Mouse (Mus musculus): ENCODE data around the gene Pes1.
A peak's percentile ranks its signal among the peaks of the same experiment; 100 is the strongest.
"Not testable (repeated sequence)": the region's sequence is repeated elsewhere in the genome, so short reads cannot be mapped to it uniquely, and the experiment has no call there.

Gene Pes1

DNA sequence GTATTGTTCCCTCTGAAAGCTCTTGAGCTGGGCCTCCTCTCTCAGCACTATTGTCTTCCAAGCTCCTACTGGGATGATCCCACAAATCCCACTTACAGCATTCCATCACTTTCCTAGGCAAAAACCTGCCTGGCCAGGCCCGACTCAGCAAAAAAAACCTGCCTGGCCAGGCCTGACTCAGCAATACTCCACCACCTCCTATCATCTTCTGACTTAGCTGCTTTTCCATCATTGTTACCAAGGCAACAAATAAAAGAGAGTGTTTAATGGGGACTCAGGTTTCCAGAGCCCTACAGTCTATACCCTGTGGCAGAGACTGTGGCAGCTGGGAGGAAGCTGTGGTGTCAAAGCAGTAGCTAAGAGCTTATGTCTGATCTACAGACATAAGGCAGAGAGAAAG is 48.8 kb downstream of the Pes1 start:
- DNase-seq, result no peak

DNA sequence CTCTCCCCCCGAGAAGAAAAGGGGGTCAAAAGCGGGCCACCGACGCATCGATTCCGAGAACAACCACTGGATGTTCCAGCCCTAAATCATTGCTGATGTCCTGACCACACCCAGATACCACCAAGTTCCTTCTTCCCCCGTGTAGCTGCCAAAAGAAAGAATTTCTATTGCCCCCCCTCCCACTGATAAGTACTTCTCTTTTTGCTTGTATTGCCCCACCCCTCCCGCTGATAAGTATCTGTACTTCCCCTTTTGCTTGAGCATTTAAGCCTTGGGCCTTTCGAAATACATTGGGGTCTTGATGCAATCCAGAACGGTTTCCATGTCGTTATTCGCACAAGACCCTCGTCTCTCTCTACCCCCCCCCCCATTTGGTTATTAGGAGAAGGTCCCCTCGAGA is 52.0 kb downstream of the Pes1 start:
- not testable (repeated sequence) for DNase-seq

DNA sequence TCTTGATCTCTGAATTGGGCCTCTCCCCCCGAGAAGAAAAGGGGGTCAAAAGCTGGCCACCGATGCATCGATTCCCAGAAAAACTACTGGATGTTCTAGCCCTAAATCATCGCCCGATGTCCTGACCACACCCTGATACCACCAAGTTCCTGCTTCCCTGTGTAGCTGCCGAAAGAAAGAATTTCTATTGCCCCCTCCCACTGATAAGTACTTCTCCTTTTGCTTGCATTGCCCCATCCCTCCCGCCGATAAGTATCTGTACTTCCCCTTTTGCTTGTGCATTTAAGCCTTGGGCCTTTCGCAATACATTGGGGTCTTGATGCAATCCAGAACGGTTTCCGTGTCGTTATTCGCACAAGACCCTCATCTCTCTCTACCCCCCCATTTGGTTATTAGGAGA is 58.3 kb downstream of the Pes1 start:
- not testable (repeated sequence) for DNase-seq

DNA sequence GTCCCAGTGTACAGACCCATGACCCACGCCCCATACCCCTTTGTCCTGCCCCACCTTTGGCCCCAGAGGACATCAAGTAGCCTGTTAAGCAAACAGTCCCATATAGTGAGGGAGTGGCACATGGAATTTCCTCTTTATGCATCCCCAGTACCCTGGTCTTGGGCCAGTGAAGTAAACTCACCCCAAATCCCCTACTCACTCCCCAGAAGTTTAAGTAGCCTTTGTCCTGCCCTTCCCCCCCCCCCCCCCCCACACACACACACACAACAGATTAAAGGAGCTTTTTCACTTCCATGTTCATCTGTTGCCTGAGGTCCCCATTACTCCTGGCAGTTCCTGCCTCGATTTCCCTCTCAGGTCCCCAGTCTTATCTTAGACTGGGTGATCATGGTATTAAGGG is 59.5 kb downstream of the Pes1 start:
- no peak for DNase-seq

DNA sequence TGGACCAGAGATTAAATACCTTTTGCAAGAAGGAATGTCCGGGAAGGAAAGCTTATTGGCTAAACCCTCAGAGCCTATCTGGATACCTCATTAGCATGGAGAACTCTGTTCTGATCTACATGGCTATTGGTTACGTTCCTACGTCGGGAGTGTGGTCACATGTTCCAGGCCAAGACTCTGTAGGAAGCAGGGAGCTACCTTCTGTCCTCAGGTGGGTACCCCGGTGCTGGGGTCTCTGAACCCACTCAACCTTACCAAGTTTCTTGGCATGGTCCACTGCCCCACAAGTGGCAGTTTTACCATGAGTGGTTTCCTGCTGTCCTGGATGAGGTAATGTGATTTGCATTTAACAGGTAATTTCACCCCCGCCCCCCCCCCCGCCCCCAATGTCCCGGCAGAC is 63.3 kb downstream of the Pes1 start:
- DNase-seq, result no peak

DNA sequence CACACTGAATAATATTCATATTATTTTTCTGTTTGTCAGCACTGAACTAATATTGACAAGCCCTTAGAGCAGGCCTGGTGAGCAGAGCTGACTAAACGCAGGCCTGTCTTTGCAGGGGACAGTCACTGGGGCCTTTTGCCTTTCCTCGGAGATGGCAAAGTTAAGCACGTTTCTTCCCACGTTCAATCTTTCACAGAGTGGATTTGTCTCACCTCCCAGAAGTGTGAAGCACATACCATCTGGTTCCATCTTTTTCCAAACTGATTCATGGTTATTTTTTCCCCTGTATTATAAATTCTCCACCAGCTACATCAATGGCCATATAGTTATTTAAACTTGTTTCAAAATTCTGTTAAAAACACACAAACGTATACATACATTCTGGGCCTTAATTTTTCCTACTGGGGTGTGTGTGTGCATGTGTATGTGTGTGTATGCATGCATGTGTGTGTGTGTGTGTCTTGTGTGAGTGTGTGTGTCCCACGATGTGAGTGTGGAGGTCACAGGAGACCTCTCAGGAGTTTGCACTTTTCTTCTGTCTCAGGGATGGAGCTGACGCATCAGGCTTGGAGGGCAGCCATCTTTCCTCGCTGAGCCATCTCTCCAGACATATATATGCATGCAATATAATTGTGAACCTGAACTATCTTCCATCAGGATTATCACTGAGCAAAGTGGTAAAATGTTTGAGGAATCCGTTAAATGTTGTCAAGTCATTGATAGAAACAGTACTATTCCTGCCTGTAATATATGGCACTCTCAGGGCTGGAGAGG is 64.0 kb downstream of the Pes1 start:
- peak; percentile 62 for DNase-seq

DNA sequence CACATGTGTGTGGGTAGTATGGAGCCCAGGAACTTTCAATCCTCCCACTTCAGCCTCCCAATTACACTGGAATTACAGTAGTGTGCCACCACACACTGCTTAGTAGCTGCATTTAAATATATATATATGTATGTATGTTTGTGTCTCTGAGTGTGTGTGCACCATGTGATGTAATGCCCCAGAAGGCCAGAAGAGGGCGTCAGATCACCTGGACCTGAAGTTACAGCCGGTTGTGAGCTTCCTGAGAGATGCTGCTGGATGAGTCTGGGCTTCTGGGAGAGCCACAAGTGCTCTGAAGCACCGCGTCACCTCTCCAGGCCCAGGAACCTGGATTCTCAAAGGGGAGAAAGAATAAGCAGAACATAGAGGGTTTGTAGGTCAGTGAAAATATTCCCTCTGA is 65.6 kb downstream of the Pes1 start:
- no peak for DNase-seq

All from right cerebral cortex, adult 18-20 months (tissue).